Mouse (Mus musculus) effector memory CD4-positive, alpha-beta T cell, adult 5 months (primary cell): ENCODE results near the gene Btbd8. TPM values are rescaled to one million over a fixed set of nuclear protein-coding genes. Genes with fewer than 3 reads are reported as not detected.

Experiments used
- polyA plus RNA-seq: library from polyadenylated mRNA; unstranded; fragments of 100-300 nt; shearing (Covaris generic); gene quantifications from one replicate; pipeline ENCODE4 v1.2.1, GENCODE M21; 2017

Btbd8 gene
- 7.4 TPM for polyA plus RNA-seq

DNA sequence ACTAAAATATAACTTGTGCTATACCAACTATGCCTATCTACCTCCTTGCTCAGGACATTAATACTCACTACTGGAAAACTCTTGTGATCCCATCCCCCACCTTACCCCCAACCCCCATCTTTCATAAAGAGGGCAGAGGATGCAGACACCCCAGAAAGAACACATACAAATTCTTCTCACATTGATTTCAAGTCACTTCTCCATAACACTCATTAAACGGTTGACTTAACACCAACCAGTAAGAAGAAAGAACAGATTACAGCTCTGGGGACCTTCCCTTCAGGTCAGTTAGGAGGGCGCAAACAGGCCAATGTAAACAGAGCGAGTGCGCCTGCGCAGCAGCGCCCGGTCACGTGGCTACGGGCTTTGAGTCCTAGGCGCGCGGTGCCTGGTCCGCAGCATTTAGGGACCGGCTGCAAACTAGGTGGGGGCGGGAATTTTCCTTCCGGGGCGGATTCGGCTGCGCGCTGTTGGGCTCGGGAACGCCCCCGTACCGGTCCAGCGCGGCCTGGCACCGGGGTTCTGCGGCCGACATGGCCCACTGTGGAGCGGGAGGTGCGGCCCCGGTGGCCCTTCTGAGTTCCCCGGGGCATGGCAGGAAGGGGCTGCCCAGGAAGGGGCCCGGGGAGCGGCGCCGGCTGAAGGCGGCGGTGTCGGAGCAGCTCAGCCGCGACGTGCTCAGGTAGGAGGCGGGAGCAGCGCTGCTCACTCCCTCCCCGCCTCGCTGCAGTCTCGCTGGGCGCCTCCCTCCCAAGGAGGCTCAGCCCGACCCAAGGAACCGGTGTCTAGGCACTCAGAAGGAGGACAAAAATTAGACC lies at the start of gene Btbd8:
Btbd8 (plus strand) TSS at position 534 of the 818 bp plus-strand sequence.

DNA sequence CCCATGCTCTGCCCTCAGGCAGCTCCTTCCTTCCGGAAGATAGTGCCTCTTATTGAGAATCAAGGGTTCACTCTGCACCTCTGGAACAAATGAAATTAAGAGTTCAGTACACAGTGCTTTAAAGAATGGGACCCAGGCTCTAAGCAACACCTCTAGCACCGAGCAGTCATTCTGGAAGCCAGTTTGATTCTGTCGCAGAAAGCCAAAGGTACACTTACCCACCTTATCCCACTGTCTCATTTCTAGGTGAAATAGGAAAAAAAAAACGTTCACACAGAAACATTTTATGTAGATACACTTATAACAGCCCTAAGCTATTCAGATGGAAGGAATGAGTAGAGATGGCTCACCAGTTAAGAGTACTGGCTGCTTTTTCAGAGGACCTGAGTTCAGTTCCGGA lies 35.4 kb upstream of the Btbd8 start, which contains the start of gene Ephx4:
Ephx4 (plus strand) TSS at position 301 of the 400 bp plus-strand sequence.

DNA sequence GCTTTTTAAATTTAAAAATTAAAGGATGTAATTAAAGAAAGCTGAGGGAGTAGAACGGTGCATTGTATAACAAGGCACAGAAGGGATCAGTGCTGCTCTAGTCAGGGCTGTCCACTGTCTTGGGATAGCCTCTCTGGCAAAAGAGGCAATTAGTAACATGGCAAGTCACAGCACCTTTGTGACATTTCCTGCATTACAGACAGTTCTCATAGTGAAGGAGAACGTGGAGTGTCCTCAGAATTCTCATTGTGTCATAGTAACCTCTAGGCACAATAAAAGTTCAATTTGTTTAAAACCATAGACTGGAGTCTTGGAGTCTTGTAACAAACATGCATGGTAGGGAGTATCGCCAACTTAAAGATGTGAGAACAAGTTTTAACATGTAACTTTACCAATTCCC lies 6.5 kb upstream of the Btbd8 start, which contains the start of gene Lpcat2b:
Lpcat2b (plus strand) TSS at position 301 of the 400 bp plus-strand sequence.

DNA sequence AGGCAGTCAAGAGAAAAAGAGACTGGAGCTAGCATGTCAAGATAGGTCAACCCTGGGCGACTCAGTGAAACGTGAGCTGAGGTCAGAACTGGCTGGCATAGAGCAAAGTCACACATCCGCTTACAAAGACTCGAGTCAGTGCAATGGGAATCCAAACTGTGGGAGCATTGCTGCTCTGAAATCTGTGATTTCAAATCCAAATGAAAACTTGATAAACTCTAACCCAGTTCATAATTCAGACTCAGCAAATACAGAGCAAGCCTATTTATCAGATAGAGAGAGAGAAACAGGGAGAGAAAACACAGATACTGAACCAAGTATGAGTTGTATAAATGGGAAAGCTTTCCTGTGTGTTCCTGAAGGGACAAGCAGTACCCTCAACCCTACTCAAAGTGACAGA lies 69.5 kb downstream of the Btbd8 start, which contains the start of gene Gm42669:
Gm42669 (plus strand) TSS at position 301 of the 400 bp plus-strand sequence.

DNA sequence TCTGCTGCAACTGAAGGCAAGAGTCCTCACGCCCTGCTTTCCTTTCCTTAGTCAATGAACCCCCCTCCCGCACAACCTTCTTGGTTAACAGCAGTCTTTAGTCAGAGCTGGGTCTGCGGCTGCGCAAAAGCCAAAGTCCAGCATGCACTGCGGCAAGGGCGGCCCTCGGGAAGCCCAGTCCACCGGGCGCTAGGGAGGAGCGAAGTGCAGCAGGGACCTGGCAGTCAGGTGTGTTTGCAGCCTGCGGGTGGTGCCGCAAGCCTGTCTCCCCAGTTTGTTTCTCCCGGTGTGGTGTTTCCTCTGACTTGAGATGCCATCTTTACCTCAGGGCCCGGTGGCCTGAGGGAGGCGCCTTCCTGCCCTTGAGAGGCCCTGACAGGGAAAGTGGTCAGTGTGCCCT lies 96.8 kb downstream of the Btbd8 start, which contains the start of gene 1700028K03Rik:
1700028K03Rik (plus strand) TSS at position 129 of the 400 bp plus-strand sequence.

Other genes with a start within 250 kb of the Btbd8 start
- gene Tgfbr3, start 148.4 kb upstream of the Btbd8 start, polyA plus RNA-seq, result 18.8 TPM
- gene Brdt, start 106.8 kb upstream of the Btbd8 start, polyA plus RNA-seq, result 0.51 TPM
- gene Ephx4, start 35.3 kb upstream of the Btbd8 start, polyA plus RNA-seq, result 0.49 TPM
- gene Lpcat2b, start 6.4 kb upstream of the Btbd8 start, polyA plus RNA-seq, result not detected
- gene Gm42669, start 69.6 kb downstream of the Btbd8 start, polyA plus RNA-seq, result 0.32 TPM
- 0.09 TPM for gene 1700028K03Rik, start 96.7 kb downstream of the Btbd8 start, polyA plus RNA-seq
- 19.2 TPM for gene Rpap2, start 159.4 kb downstream of the Btbd8 start, polyA plus RNA-seq
- 15.2 TPM for gene Glmn, start 159.9 kb downstream of the Btbd8 start, polyA plus RNA-seq